Mouse (Mus musculus) cortical plate, adult 2 months (tissue): ENCODE measurements around the gene Sgca.
"Not testable (repeated sequence)": the region's sequence is repeated elsewhere in the genome, so short reads cannot be mapped to it uniquely, and the experiment has no call there.

ENCODE experiments used
- CTCF ChIP-seq: fragments of 200-500 bp; IDR thresholded peaks from 2 replicates; pipeline ENCODE4 v1.5.1; 2011; ENCODE audit warnings: mild to moderate bottlenecking, control low read depth, low read length; ENCODE audit not compliant: insufficient read depth; ENCODE audit errors: extremely low read depth
- POLR2A ChIP-seq: fragments of 200-500 bp; IDR thresholded peaks from 2 replicates; pipeline ENCODE4 v1.6.1; 2011; ENCODE audit warnings: mild to moderate bottlenecking, low read length, control low read depth; ENCODE audit not compliant: insufficient read depth; ENCODE audit errors: extremely low read depth

GRCm38 (mm10) chr11:94969709-94970108 lies 6.4 kb downstream of the Sgca start:
- not testable (repeated sequence) for TF ChIP-seq CTCF, POLR2A
